Mouse (Mus musculus) liver, postnatal 0 days (tissue): ENCODE data around the gene Lepr. TPM values are rescaled to one million over a fixed set of nuclear protein-coding genes. Genes with fewer than 3 reads are reported as not detected.

Experiments
- ATAC-seq: fragments of 200-750 bp; cut with Nextera tagmentation; 2 replicates; pipeline ENCODE4 v1.8.0; 2017; ENCODE audit warnings: mild to moderate bottlenecking, moderate library complexity
- DNase-seq: peaks from one replicate; pipeline ENCODE4 v3.0.0-alpha.2; 2016
- H3K27ac ChIP-seq: fragments of 300-500 bp; sonication (generic); 2 replicates; pipeline ENCODE4 v1.5.1; 2014; ENCODE audit warnings: antibody characterized with exemption, moderate library complexity, mild to moderate bottlenecking, low read depth
- H3K27me3 ChIP-seq: fragments of 300-500 bp; sonication (generic); 2 replicates; pipeline ENCODE4 v1.6.1; 2014; ENCODE audit warnings: low read length, control low read depth, mixed read lengths; ENCODE audit not compliant: insufficient read depth
- H3K36me3 ChIP-seq: fragments of 300-500 bp; sonication (generic); replicated peaks from 2 replicates; pipeline ENCODE4 v1.6.1; 2014; ENCODE audit warnings: mild to moderate bottlenecking, control low read depth, low read length, moderate library complexity, mixed read lengths; ENCODE audit not compliant: insufficient read depth
- H3K4me1 ChIP-seq: fragments of 300-500 bp; sonication (generic); 2 replicates; pipeline ENCODE4 v1.6.1; 2014; ENCODE audit warnings: antibody characterized with exemption, mild to moderate bottlenecking, control low read depth; ENCODE audit not compliant: insufficient read depth
- H3K4me2 ChIP-seq: fragments of 300-500 bp; sonication (generic); 2 replicates; pipeline ENCODE4 v1.6.1; 2014; ENCODE audit warnings: low read depth, mild to moderate bottlenecking, low read length, moderate library complexity, mixed read lengths
- H3K4me3 ChIP-seq: fragments of 300-500 bp; sonication (generic); 2 replicates; pipeline ENCODE4 v1.5.1; 2014; ENCODE audit warnings: low read depth, low read length
- H3K9ac ChIP-seq: fragments of 300-500 bp; sonication (generic); replicated peaks from 2 replicates; pipeline ENCODE4 v1.6.1; 2014; ENCODE audit warnings: mild to moderate bottlenecking, moderate library complexity
- H3K9me3 ChIP-seq: fragments of 300-500 bp; sonication (generic); 2 replicates; pipeline ENCODE4 v1.6.1; 2016; ENCODE audit warnings: mild to moderate bottlenecking, control low read depth, low read length, mixed read lengths
- CTCF ChIP-seq: sonication (generic); IDR thresholded peaks from 2 replicates; pipeline ENCODE4 v1.5.1; 2016; ENCODE audit warnings: antibody characterized with exemption, low read depth
- EP300 ChIP-seq: IDR thresholded peaks from 2 replicates; pipeline ENCODE4 v1.6.1; 2016; ENCODE audit warnings: antibody characterized with exemption, low read depth, mild to moderate bottlenecking
- whole genome bisulfite sequencing: fragments of 180-500 bp; shearing (Covaris S2); extraction: QIAGEN DNeasy Blood & Tissue Kit; methylation state at CpG from one replicate; pipeline ENCODE4 v1.1.7; 2014; ENCODE audit not compliant: insufficient replicate concordance; 5-methylcytosine and 5-hydroxymethylcytosine counted together
- polyA plus RNA-seq: library from polyadenylated mRNA; unstranded; fragments of >200 nt; fragmentation: Nextera tagmentation; extraction: Ambion mirVana; gene quantifications from 2 replicates; pipeline ENCODE4 v1.2.1, GENCODE M21; 2015

Lepr gene
- polyA plus RNA-seq, 1 experiment from 2014 or later, result 30.1 TPM

- H3K4me3 ChIP-seq, result no peak overlapping the region
- H3K9me3 ChIP-seq, result no peaks in the 10 kb centered on the region
- 67% methylated on average over 6 of the region's 6 CpGs for WGBS
- H3K36me3 ChIP-seq, result no peaks in the 10 kb centered on the region
- no peak overlapping the region for H3K4me2 ChIP-seq
- H3K27me3 ChIP-seq, result no peaks in the 10 kb centered on the region
- TF ChIP-seq CTCF (no peak), EP300 (no peak)
- ATAC-seq (no peak), DNase-seq (no peak)
- no peak overlapping the region for H3K9ac ChIP-seq
- H3K4me1 ChIP-seq, result no peaks in the 10 kb centered on the region
- H3K27ac ChIP-seq, result no peak overlapping the region
Observed at GRCm38 (mm10) chr4:101862289-101862688, 145.1 kb downstream of the Lepr start.

Other genes starting within 250 kb of the Lepr start
- gene Dnajc6, start 220.8 kb upstream of the Lepr start, polyA plus RNA-seq, result 0.16 and 0.22 TPM in 2 replicates
- gene Leprot, start 69.7 kb upstream of the Lepr start, polyA plus RNA-seq, result 39.7 and 41.1 TPM in 2 replicates
- not detected in 2 replicates for gene B020004J07Rik, start 126.6 kb downstream of the Lepr start, polyA plus RNA-seq
- gene C130073F10Rik, start 176.4 kb downstream of the Lepr start, polyA plus RNA-seq, result not detected in 2 replicates
- gene Gm12800, start 191.7 kb downstream of the Lepr start, polyA plus RNA-seq, result not detected in 2 replicates
- not detected in 2 replicates for gene Gm12794, start 223.0 kb downstream of the Lepr start, polyA plus RNA-seq